In genomic region chr8:79587258-79587657, GRCm38 (mm10) we compare ENCODE assay signal across 8 mouse cellular contexts. TPM values are rescaled to one million over a fixed set of nuclear protein-coding genes. Genes with fewer than 3 reads are reported as not detected.
DNase-seq lines count a peak whose midpoint lies in the region; ATAC-seq and TF ChIP-seq lines count a peak whose summit lies in the region.

No protein-coding gene starts in this region.

- TF ChIP-seq EP300 in liver, embryonic 14.5 days (IDR thresholded peaks at IDR 0.05; ENCODE audit: low read depth), result no peak
- TF ChIP-seq EP300 in stomach, postnatal 0 days (optimal IDR thresholded peaks at IDR 0.05), result no peak

- H3K9ac ChIP-seq in liver, embryonic 14.5 days (replicated peaks), result no peak overlapping the region
- H3K9ac ChIP-seq in stomach, postnatal 0 days (ENCODE audit: low read length), result no peak overlapping the region

- TF ChIP-seq CTCF in gastrocnemius, adult 2 months (IDR thresholded peaks at IDR 0.05), result peak; percentile 60
- TF ChIP-seq CTCF in liver, embryonic 14.5 days (IDR thresholded peaks at IDR 0.05; ENCODE audit: low read depth), result peak; percentile 63
- peak; percentile 80 for TF ChIP-seq CTCF in stomach, postnatal 0 days (IDR thresholded peaks at IDR 0.05; ENCODE audit: low read depth)

- H3K27ac ChIP-seq in gastrocnemius, adult 2 months, result no peak overlapping the region
- no peak overlapping the region for H3K27ac ChIP-seq in liver, embryonic 14.5 days
- H3K27ac ChIP-seq in stomach, postnatal 0 days (replicated peaks), result no peak overlapping the region

- intact Hi-C loops in gastrocnemius, adult 2 months (cut with DNase I), result no loop called here

- DNase-seq in gastrocnemius, adult 2 months, result peak; percentile 26
- no peak for DNase-seq in gastrocnemius, adult 8-10 months (ENCODE audit: low spot score in 2 of 2)
- DNase-seq in ovary, postnatal 14 days (ENCODE audit: low spot score), result peak; percentile 17
- no peak for DNase-seq in ovary, adult 18-20 months (ENCODE audit: low spot score)
- peak; percentile 75 for DNase-seq in adrenal gland, postnatal 10 days
- DNase-seq in frontal cortex, postnatal 36 days (ENCODE audit: low spot score in 2 of 2), result peak; percentile 12 to 43
- peak in 1 of 3 experiments; percentile 19 for DNase-seq in liver, embryonic 14.5 days (ENCODE audit: low read depth in 3 of 3, low spot score in 3 of 3)
- peak; percentile 72 for DNase-seq in stomach, postnatal 0 days (ENCODE audit: low spot score)

- no peak for ATAC-seq in liver, embryonic 14.5 days (ENCODE audit: insufficient read depth)
- ATAC-seq in stomach, postnatal 0 days (ENCODE audit: low FRiP score, low TSS enrichment), result no peak

- no peaks in the 10 kb centered on the region for H3K27me3 ChIP-seq in liver, embryonic 14.5 days (ENCODE audit: control insufficient read depth, insufficient read depth, low read length)
- no peaks in the 10 kb centered on the region for H3K27me3 ChIP-seq in stomach, postnatal 0 days (ENCODE audit: control insufficient read depth, insufficient read depth, low read length)

- WGBS in liver, embryonic 14.5 days (ENCODE audit: insufficient replicate concordance), result 11% methylated on average over 1 of the region's 1 CpGs
- WGBS in stomach, postnatal 0 days, result 10% methylated on average over 1 of the region's 1 CpGs

- H3K4me3 ChIP-seq in gastrocnemius, adult 2 months, result no peak overlapping the region
- no peak overlapping the region for H3K4me3 ChIP-seq in liver, embryonic 14.5 days (ENCODE audit: insufficient read depth in 1 of 2, low read depth in 2 of 2, low read length in 2 of 2)
- no peak overlapping the region for H3K4me3 ChIP-seq in stomach, postnatal 0 days (ENCODE audit: low read depth, low read length)

- H3K9me3 ChIP-seq in liver, embryonic 14.5 days (ENCODE audit: control insufficient read depth, low read length), result no peaks in the 10 kb centered on the region
- H3K9me3 ChIP-seq in stomach, postnatal 0 days (ENCODE audit: control insufficient read depth, low read length), result no peaks in the 10 kb centered on the region

- H3K4me2 ChIP-seq in liver, embryonic 14.5 days (ENCODE audit: low read depth), result no peak overlapping the region
- no peak overlapping the region for H3K4me2 ChIP-seq in stomach, postnatal 0 days (replicated peaks; ENCODE audit: low read depth)

- H3K4me1 ChIP-seq in liver, embryonic 14.5 days (replicated peaks; ENCODE audit: control insufficient read depth in 2 of 2, insufficient read depth in 2 of 2, low read length in 1 of 2), result no peaks in the 10 kb centered on the region
- no peaks in the 10 kb centered on the region for H3K4me1 ChIP-seq in stomach, postnatal 0 days (replicated peaks; ENCODE audit: control insufficient read depth, insufficient read depth)

- H3K36me3 ChIP-seq in liver, embryonic 14.5 days (replicated peaks; ENCODE audit: control insufficient read depth, insufficient read depth, low read depth), result no peaks in the 10 kb centered on the region
- no peaks in the 10 kb centered on the region for H3K36me3 ChIP-seq in stomach, postnatal 0 days (ENCODE audit: control insufficient read depth, insufficient read depth, low read length)

RNA-seq across cellular contexts. Expression of gene Otud4, which starts 52.2 kb away (rescaled TPM):
- total RNA-seq in gastrocnemius, adult 2 months (2021), result 10 to 100 TPM; 40.6 to 53.3 TPM
- 10 to 100 TPM; 36.0 to 48.2 (median 47.0) TPM for total RNA-seq in gastrocnemius, adult 8-10 months (2022)
- total RNA-seq in adrenal gland, postnatal 10 days (2021), result 10 to 100 TPM; 40.1 to 44.6 TPM
- polyA plus RNA-seq in liver, embryonic 14.5 days (2012; rRNA removed), result 8.7 and 10.3 TPM in 2 replicates
- 8.6 and 10.9 TPM in 2 replicates for polyA plus RNA-seq in liver, embryonic 14.5 days (2014; fragmentation: Nextera tagmentation; extraction: Ambion mirVana)
- polyA plus RNA-seq in stomach, postnatal 0 days (2015; fragmentation: Nextera tagmentation; extraction: Ambion mirVana), result 5.4 and 5.6 TPM in 2 replicates

Comparison
In these comparisons a context has a peak if more than half of its experiments do, and no peak if none do; other contexts are left out.
1. DNase-seq: peak in gastrocnemius, adult 2 months (single experiment), ovary, postnatal 14 days (single experiment), adrenal gland, postnatal 10 days (single experiment), frontal cortex, postnatal 36 days (2 of 2) and stomach, postnatal 0 days (single experiment); none in gastrocnemius, adult 8-10 months (0 of 2) and ovary, adult 18-20 months (single experiment).
2. Peak in every context shown above with its lines, with median percentiles within 50 percentile points of each other: CTCF ChIP-seq.